Mouse (Mus musculus): ENCODE measurements around the gene Gm43951.

Gene Gm43951

GRCm38 (mm10) chr11:72206341-72207203, at the start of gene Gm43951:
Gene Gm43951, minus strand, starts transcription at chr11:72206840.
- DNase-seq (ENCODE audit: low read depth): no peak

GRCm38 (mm10) chr11:72256441-72256840, 49.8 kb upstream of the Gm43951 start:
- DNase-seq (ENCODE audit: low read depth): no peak

- DNase-seq (ENCODE audit: low read depth): no peak
Observed at GRCm38 (mm10) chr11:72255629-72256028, 49.0 kb upstream of the Gm43951 start.

- DNase-seq (ENCODE audit: low read depth): no peak
Observed at GRCm38 (mm10) chr11:72245196-72245753, 38.6 kb upstream of the Gm43951 start.

GRCm38 (mm10) chr11:72240062-72240860, 33.6 kb upstream of the Gm43951 start:
- DNase-seq (ENCODE audit: low read depth): no peak

- DNase-seq (ENCODE audit: low read depth): peak; percentile 57
Observed at GRCm38 (mm10) chr11:72234013-72234412, 27.4 kb upstream of the Gm43951 start.

GRCm38 (mm10) chr11:72232991-72233390, 26.4 kb upstream of the Gm43951 start:
- DNase-seq (ENCODE audit: low read depth): no peak

GRCm38 (mm10) chr11:72232068-72232467, 25.4 kb upstream of the Gm43951 start:
- DNase-seq (ENCODE audit: low read depth): no peak

GRCm38 (mm10) chr11:72228513-72228912, 21.9 kb upstream of the Gm43951 start:
- no peak for DNase-seq (ENCODE audit: low read depth)

GRCm38 (mm10) chr11:72226901-72227300, 20.3 kb upstream of the Gm43951 start:
- DNase-seq (ENCODE audit: low read depth): no peak

- no peak for DNase-seq (ENCODE audit: low read depth)
Observed at GRCm38 (mm10) chr11:72226020-72226791, 19.6 kb upstream of the Gm43951 start.

- no peak for DNase-seq (ENCODE audit: low read depth)
Observed at GRCm38 (mm10) chr11:72224865-72225264, 18.2 kb upstream of the Gm43951 start.

- no peak for DNase-seq (ENCODE audit: low read depth)
Observed at GRCm38 (mm10) chr11:72223414-72223813, 16.8 kb upstream of the Gm43951 start.

- no peak for DNase-seq (ENCODE audit: low read depth)
Observed at GRCm38 (mm10) chr11:72221278-72221677, 14.6 kb upstream of the Gm43951 start.

GRCm38 (mm10) chr11:72217116-72217515, 10.5 kb upstream of the Gm43951 start:
- DNase-seq (ENCODE audit: low read depth): no peak

GRCm38 (mm10) chr11:72215410-72215797, 8.8 kb upstream of the Gm43951 start, which contains the start of gene Med31:
Gene Med31, minus strand, starts transcription at chr11:72215592.
- peak; percentile 50 for DNase-seq (ENCODE audit: low read depth)

- peak; percentile 90 for DNase-seq (ENCODE audit: low read depth)
Observed at GRCm38 (mm10) chr11:72214591-72215409, 8.2 kb upstream of the Gm43951 start.

GRCm38 (mm10) chr11:72207834-72208377, 1.3 kb upstream of the Gm43951 start:
- no peak for DNase-seq (ENCODE audit: low read depth)

- peak; percentile 63 for DNase-seq (ENCODE audit: low read depth)
Observed at GRCm38 (mm10) chr11:72207204-72207833, 679 bp upstream of the Gm43951 start, which contains the start of the genes 4933427D14Rik and Txndc17. Gene 4933427D14Rik, minus strand, starts transcription at chr11:72207459. Gene Txndc17, plus strand, starts transcription at chr11:72207547.

- no peak for DNase-seq (ENCODE audit: low read depth)
Observed at GRCm38 (mm10) chr11:72205256-72205655, 1.4 kb downstream of the Gm43951 start.

Data from fibroblast of lung, adult 2 months (primary cell).